Mouse (Mus musculus): ENCODE results near the gene Ogdhl.
"Not testable (repeated sequence)": the region's sequence is repeated elsewhere in the genome, so short reads cannot be mapped to it uniquely, and the experiment has no call there.

The Ogdhl gene

DNA sequence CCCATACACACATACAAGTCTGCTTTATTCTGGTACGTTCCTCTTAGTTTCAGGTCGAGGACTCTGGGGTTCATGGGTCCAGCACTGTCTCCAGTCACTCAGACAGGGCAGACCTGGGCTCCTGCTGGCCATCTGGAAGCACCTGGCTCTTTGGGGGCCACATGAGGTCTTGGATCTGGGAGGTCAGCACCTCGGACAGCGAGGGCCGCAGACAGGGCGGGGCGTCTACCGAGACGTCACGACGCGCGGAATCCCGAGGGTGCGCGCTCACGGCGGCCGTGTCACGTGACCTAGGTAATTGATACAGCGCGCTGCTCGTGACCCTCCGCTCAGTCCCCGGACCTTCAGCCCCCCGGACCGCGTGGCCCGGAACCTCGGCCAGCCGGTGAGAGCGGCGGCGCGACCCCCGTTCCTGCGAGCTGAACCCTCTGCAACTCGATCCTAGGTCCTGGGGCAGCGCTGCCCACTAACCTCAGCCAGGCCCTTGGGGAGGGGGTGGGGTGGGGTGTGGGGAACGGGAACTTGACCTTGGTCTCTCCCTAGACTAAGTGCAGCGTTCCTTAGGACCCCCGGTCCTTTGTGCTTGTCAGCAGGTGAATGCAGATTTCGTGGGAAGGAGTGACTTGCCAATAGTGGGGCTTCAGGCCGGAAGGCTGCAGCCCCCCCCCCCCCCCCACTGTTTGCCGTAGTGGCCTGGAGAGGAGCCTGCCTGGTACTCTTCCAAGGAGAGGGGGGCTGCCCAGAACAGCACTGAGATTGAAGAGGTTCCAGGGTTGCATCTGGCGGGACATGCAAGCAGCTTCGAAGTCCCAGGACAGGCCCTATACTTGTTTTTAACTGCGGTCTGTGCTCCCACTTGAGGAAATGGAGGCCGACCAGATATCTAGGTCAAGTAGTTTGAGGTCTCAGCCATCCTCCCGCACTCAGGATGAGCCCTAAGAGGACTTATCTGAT is at the start of gene Ogdhl:
Gene Ogdhl, plus strand, starts transcription at position 288 of the 954 bp plus-strand sequence.
- DNase-seq: peak; percentile 81

GRCm38 (mm10) chr14:32301622-32302021 is 20.2 kb upstream of the Ogdhl start:
- peak; percentile 50 for DNase-seq

DNA sequence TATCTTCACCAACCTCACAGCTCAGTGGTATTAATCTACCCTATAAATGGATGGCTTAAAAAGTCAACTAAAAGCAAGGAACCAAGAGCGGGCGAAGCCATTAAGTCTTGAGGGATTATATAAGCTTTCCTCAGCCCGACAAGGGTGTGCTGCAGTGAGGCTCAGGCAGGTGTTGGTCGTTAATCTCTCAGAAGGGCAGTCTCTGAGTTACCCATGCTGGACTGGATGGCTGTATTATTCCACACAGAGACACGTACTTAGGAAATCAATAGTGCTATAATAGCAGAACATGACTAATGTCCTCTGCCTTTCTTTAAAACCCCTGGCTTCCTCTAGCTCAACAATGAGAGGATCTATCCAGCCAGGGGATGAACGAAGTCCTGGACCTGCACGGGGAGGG is 19.4 kb upstream of the Ogdhl start:
- DNase-seq: no peak

DNA sequence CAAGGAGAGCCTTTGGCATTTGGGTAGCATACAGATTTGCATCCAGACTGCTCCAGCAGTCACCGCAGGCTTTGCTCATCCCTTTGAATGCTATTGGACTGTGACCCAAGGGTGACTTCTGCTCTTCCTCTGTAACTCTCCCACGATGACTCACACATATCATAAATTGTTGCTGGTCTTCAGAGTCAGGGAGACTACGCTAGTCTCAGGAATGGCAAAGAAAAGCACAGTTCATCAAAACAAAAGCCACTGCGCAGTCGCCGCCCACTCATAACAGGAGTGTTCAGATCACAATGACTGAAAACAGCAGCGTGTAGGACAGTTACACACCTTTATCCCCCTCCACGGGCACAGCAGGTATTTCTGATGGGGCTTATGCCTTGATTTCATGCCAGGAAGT is 16.9 kb upstream of the Ogdhl start:
- DNase-seq: no peak

DNA sequence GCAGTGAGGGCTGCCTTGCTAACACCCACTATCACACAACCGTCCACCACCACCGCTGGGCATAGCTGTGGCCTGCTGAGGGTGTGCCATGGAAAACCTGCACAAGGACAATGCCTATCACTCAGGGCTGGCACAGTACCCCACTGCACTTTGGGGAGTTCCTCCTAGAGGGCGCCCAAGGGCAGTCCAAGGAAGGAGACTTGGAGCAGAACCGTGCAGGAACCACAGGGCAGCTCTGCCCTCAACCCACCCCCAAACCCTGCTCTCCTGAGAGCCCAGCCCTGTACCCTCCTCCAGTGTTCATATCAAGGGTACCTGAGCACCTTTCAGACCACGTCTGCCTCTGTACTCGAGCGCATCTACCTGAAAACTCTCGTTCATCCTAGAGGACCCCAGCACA is 11.9 kb upstream of the Ogdhl start:
- DNase-seq: peak; percentile 80

GRCm38 (mm10) chr14:32311381-32312035 is 10.3 kb upstream of the Ogdhl start:
- no peak for DNase-seq

DNA sequence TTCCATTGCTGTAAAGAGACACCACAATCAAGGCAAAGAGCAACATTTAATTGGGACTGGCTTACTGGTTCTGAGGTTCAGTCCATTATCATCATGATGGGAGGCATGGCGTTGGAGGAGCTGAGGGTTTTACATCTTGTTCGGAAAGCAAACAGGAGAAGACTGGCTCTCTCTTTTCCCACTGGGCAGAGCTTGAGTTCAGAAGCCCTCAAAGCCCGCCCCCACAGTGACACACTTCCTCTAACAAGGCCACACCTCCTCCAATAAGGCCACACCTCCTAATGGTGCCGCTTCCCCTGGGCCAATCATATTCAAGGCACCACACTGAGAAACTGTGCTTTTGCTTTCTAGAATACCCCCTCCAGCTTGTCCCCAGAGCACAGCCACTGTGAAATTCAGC is 4.0 kb upstream of the Ogdhl start:
- DNase-seq: no peak

DNA sequence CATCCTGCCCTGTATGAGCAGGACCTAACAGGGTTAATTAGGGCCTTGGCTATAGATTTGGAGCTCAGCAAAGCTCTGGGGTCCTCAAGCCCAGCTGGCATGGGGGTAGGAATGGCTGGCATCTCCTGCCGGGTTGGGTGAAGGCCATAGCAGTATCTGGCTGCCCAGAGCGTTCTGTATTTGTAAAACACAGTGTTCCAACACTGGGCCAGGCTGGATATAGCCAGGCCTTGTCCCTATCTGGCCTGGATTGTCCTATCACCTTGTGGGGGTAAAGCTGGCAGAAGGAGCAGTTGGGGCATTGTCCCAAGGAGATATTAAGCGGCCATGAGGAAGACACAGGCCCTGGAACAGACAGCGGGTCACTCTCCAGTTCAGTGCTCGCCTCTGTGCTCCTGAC is 1.4 kb downstream of the Ogdhl start:
- DNase-seq: no peak

GRCm38 (mm10) chr14:32327366-32327765 is 5.5 kb downstream of the Ogdhl start:
- no peak for DNase-seq

DNA sequence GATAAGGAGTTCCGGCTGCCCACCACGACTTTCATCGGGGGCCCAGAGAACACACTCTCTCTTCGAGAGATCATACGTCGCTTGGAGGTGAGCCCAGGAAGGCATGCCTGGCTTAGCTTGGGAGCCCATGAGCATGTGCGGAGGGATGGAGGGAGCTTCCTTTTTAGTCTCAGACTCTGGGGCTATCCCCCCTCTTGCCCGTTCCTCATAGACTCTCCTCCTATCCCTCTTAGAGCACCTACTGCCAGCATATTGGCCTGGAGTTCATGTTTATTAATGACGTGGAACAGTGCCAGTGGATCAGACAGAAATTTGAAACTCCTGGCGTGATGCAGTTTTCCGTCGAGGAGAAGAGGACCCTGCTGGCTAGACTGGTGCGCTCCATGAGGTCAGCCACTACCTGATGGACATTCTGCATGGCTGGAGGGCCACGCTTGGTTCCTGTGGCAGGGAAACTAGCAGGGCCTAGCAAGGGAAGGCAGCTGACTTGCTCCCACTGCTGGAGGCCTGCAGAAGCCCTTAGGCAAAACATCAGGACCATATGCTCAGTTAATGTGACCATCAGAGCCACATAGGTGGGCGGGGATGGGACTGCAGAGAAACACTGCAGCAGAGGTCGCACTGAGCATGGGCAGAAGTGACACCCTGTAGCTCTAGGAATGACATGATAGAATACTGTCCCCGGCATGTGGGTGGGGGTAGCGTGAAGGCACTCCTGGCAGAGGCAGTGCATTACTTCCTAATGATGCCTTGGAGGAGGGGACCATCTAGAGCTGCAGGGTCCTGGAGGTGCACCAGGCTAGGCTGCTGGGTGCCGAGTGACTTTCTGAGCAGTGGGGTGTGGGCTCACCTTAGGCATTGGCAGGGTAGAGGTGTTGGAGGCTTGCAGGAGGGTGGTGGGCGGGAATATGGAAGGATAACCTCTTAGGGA is 11.0 kb downstream of the Ogdhl start:
- DNase-seq: no peak

DNA sequence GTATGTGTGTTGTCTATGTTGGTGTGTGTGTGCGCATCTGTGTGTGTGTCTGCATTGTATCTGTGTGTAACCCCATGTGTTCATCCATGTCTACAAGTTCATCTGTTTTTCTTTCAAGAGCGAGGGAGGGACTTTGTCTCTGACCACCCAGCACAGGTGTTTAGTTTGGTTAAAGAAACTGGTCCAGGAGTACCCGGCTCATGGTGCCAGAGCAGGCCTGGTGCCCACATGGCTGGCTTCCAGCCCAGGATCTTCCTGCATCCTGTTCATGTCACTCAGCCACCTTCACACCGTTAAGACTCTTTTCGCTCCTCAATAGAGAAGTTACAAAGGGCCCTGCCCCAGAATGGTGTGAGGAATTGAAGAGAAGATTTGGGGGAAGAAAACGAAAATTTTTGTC is 14.2 kb downstream of the Ogdhl start:
- peak; percentile 76 for DNase-seq

DNA sequence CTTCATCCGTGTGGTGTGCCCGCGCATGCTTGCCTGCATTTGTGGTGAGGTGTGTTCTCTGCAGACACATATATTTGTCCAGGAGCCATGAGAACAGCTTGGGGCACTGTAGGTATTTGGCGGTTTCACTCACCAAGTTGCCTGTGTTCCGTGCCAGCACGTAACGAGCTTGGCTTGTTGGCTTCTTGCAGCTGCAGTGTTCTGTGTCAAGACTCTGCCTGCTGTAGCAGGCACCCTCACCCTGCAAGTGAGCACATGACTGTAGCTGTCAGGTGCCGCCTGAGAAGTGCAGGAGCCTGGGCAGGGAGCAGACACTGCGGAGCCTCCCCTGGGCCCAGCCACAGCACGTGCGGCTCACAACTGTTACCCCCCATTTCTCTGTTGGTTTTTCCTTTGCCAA is 14.7 kb downstream of the Ogdhl start:
- DNase-seq: peak; percentile 91

DNA sequence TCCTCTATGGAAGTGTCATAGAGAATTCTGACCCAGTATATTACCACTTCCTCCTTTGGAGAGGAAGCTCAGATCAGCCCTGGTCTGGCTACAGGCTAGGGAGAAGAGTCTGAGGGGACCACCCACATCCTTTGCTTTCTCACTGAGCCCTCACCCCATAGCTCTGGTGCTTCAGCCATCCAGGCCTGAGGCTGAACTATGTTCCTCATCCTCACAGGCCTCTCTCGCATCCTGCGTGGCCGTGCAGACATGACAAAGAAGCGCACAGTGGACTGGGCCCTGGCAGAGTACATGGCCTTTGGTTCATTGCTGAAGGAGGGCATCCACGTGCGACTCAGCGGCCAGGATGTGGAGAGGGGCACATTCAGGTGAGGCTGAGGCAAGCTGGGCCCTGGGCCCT is 20.0 kb downstream of the Ogdhl start:
- no peak for DNase-seq

DNA sequence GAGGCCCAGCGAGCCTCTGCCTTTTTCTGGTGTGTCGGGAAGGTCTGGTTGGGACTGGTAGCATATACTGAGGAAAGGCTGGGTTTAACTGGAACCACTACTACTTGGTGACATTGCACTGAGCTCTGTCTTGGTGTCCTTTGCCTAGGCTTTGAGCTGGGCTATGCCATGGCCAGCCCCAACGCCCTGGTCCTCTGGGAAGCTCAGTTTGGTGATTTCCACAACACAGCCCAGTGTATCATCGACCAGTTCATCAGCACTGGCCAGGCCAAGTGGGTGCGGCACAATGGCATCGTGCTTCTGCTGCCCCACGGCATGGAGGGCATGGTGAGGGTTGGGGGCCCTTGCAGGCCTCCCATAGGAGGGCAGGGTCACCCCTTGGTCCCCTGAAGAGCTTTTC is 22.4 kb downstream of the Ogdhl start:
- DNase-seq: no peak

DNA sequence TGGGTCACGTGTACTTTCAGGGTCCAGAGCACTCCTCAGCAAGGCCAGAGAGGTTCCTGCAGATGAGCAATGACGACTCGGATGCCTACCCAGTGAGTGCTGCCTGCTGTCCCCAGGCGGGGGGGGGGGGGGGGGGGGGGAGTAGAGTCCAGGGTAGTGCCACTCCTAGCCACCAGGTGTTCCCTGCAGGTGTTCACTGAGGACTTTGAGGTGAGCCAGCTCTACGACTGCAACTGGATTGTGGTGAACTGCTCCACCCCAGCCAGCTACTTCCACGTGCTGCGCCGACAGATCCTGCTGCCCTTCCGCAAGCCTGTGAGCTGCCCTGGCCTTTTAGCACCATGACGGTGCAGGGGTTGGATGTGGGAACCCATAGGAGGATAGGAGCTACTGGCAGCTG is 22.9 kb downstream of the Ogdhl start:
- no peak for DNase-seq

GRCm38 (mm10) chr14:32347307-32347706 is 25.5 kb downstream of the Ogdhl start:
- no peak for DNase-seq

DNA sequence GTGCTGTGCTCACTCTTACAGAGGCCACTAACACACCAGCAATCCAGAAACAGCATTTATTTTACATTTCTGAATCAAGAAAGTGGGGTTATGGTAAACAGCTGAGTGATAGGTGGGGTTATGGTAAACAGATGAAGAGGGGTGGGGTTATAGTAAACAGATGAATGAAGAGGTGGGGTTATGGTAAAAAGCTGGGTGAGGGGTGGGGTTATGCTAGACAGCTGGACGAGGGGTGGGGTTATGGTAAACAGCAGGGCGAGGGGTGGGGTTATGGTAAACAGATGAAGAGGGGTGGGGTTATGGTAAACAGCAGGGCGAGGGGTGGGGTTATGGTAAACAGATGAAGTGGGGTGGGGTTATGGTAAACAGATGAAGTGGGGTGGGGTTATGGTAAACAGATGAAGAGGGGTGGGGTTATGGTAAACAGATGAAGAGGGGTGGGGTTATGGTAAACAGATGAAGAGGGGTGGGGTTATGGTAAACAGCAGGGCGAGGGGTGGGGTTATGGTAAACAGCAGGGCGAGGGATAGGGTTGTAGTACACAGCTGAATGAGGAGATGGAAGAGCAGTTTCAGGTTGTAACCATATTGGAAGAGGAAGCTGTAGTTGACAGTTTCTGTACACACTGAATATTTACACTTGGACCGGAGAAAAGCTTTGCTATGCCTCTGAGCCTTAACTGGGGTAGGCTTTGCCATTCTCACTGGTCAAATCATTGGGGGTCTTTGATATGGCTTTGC is 29.5 kb downstream of the Ogdhl start:
- DNase-seq: not testable (repeated sequence)

DNA sequence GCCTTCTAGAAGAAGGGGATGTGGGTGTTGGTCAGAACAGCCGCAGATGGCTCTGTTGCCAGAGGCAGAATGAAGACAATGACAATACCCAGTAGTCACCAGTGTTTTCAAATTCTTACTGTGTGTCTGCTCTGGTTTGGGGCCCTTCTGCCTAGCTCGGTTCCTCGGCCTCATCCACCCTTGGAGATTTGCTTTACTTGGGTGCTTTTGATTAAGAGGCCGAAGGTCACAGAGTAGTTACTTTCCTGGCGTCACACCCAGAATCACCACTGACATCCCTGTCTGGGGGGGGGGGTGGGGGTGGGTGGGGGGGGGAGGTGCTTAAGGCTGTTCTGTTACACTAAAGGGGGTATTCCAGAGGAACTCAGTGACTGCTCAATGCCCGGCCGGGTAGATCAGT is 42.5 kb downstream of the Ogdhl start:
- no peak for DNase-seq

DNA sequence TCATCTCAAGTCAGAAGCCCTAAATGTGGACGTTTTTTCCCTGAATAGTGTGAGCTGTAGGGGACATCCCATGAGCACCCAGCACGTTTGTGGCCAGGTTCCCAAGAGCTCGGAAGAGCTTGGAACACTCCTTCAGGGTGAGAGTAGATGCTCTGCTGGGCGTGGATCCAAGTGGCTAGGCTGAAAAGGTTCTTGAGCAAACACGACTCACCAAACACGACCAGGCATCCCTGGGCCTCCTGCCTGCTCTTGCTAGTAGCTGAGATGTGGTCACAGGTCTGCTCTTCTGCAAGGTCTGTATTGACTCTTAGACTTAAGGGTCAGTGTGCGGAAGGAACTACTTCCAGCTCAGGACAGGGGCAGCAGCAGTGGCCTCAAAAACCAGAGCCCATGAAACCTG is 47.9 kb downstream of the Ogdhl start:
- no peak for DNase-seq

- no peak for DNase-seq
Observed at GRCm38 (mm10) chr14:32372510-32372909, 50.7 kb downstream of the Ogdhl start.

DNA sequence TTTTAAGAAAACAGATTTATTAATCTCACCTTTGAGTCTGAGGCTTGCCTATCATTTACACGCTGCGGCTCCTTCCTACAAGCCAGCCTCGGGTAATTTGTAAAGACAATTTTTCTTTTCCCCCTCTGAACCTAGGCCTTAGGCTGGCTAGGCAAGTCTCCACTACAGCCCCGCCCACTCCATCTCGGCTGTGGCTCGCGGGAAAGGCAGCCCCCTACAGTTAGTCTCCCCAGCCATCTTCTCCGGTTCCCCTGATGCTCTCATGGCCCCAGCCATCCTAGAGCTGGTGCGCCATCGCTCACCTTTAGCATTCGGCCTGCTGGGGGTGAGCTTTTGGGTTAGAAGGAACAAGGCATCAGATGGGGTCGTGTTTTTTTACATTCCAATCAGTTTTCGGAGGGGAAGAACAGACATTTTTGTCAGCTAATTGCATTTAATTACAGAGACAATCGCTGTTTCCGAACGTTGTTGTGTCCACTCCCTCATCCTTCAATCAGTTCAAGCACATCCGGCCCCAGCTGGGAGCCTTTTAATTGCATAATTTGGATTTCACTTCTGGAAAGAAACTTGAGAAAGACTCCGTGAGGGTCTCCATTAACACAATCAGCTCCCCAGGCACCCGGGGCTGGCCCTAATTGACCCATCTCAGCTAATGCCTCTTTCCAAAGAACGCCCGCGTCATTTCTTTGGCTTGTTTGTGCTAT is 57.7 kb downstream of the Ogdhl start:
- no peak for DNase-seq

DNA sequence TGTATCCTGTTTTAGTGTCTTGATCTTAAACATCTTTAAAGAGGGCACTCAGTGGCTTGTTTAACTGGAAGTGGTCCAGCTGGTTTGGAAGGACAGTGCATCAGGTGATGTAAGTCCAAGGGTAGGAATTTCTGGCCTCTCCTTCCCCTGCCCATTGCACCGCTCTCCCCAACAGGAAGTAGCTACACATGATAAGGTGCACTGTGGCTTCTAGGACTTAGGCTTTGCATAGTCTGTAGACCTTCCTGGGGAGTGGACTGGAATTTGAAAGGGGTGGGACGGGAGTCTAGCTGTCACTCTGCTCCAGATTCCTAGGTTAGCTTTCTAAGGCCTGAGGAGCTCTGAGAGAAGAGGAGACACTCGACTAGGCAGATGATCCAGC is 58.3 kb downstream of the Ogdhl start:
- no peak for DNase-seq
